Mouse (Mus musculus) forebrain, postnatal 0 days (tissue): ENCODE data around the gene Tecrl. TPM values are rescaled to one million over a fixed set of nuclear protein-coding genes. Genes with fewer than 3 reads are reported as not detected.

Experiments
- ATAC-seq: fragments of 200-750 bp; cut with Nextera tagmentation; 2 replicates; pipeline ENCODE4 v1.8.0; 2017; ENCODE audit warnings: mild to moderate bottlenecking, moderate library complexity
- DNase-seq: peaks from one replicate; pipeline ENCODE4 v3.0.0-alpha.2; 2015
- H3K27ac ChIP-seq: fragments of 300-500 bp; sonication (generic); 2 replicates; pipeline ENCODE4 v1.5.1; 2014; ENCODE audit warnings: low read depth, mild to moderate bottlenecking, antibody characterized with exemption, low read length, moderate library complexity, mixed read lengths
- H3K27me3 ChIP-seq: fragments of 300-500 bp; sonication (generic); 2 replicates; pipeline ENCODE4 v1.6.1; 2014; ENCODE audit warnings: mild to moderate bottlenecking, low read length, mixed read lengths; ENCODE audit not compliant: insufficient read depth
- H3K36me3 ChIP-seq: fragments of 300-500 bp; sonication (generic); 2 replicates; pipeline ENCODE4 v1.6.1; 2014; ENCODE audit warnings: mild to moderate bottlenecking, moderate library complexity; ENCODE audit not compliant: insufficient read depth
- H3K4me1 ChIP-seq: fragments of 300-500 bp; sonication (generic); 2 replicates; pipeline ENCODE4 v1.6.1; 2014; ENCODE audit warnings: antibody characterized with exemption; ENCODE audit not compliant: insufficient read depth
- H3K4me2 ChIP-seq: fragments of 300-500 bp; sonication (generic); 2 replicates; pipeline ENCODE4 v1.6.1; 2014; ENCODE audit warnings: low read depth, mild to moderate bottlenecking, moderate library complexity
- H3K4me3 ChIP-seq: fragments of 300-500 bp; sonication (generic); 2 replicates; pipeline ENCODE4 v1.5.1; 2014; ENCODE audit warnings: low read depth, low read length, mixed read lengths
- H3K9ac ChIP-seq: fragments of 300-500 bp; sonication (generic); 2 replicates; pipeline ENCODE4 v1.6.1; 2014; ENCODE audit warnings: mild to moderate bottlenecking
- H3K9me3 ChIP-seq: fragments of 300-500 bp; sonication (generic); 2 replicates; pipeline ENCODE4 v1.6.1; 2016; ENCODE audit warnings: low read length
- CTCF ChIP-seq: sonication (generic); IDR thresholded peaks from 2 replicates; pipeline ENCODE4 v1.5.1; 2016; ENCODE audit warnings: antibody characterized with exemption, control low read depth, low read depth
- WGBS: fragments of 180-500 bp; shearing (Covaris S2); extraction: QIAGEN DNeasy Blood & Tissue Kit; methylation state at CpG from one replicate; pipeline ENCODE4 v1.1.7; 2014; 5-methylcytosine and 5-hydroxymethylcytosine counted together
- polyA plus RNA-seq: library from polyadenylated mRNA; unstranded; fragments of >200 nt; fragmentation: Nextera tagmentation; extraction: Ambion mirVana; gene quantifications from 2 replicates; pipeline ENCODE4 v1.2.1, GENCODE M21; 2015
- total RNA-seq: library from RNA; depleted of rRNA; stranded (reverse); fragments of >200 nt; gene quantifications from 2 replicates; pipeline ENCODE4 v1.2.3, GENCODE M21; 2014; rRNA removed

Gene Tecrl
- total RNA-seq = 0.48 TPM in 1 of 2 replicates, not detected in the other
- 0.15 and 0.23 TPM in 2 replicates for polyA plus RNA-seq

- no peak for TF ChIP-seq CTCF
- 42% methylated on average over 9 of the region's 9 CpGs for WGBS
- no peaks in the 10 kb centered on the region for H3K4me1 ChIP-seq
- no peaks in the 10 kb centered on the region for H3K9me3 ChIP-seq
- no peak within 1 kb of the TSS for H3K27ac ChIP-seq
- H3K9ac ChIP-seq = no peak within 1 kb of the TSS
- no peak within 1 kb of the TSS for H3K4me3 ChIP-seq
- H3K36me3 ChIP-seq = no peaks in the 10 kb centered on the region
- DNase-seq (no peak), ATAC-seq (no peak)
- no peak within 1 kb of the TSS for H3K4me2 ChIP-seq
- H3K27me3 ChIP-seq = no peaks in the 10 kb centered on the region
Measured at GRCm38 (mm10) chr5:83354846-83355561, at the start of gene Tecrl. Tecrl (minus strand) TSS chr5:83355195.

GRCm38 (mm10) chr5:83385021-83385420 is 30.0 kb upstream of the Tecrl start:
- H3K4me1 ChIP-seq = no peaks in the 10 kb centered on the region
- H3K27ac ChIP-seq = no peak overlapping the region
- TF ChIP-seq CTCF = no peak
- H3K36me3 ChIP-seq = no peaks in the 10 kb centered on the region
- no peaks in the 10 kb centered on the region for H3K27me3 ChIP-seq
- no peak overlapping the region for H3K4me3 ChIP-seq
- ATAC-seq (no peak), DNase-seq (no peak)
- H3K9ac ChIP-seq = no peak overlapping the region
- no peak overlapping the region for H3K4me2 ChIP-seq
- H3K9me3 ChIP-seq = no peaks in the 10 kb centered on the region
- WGBS = 85% methylated on average over 2 of the region's 2 CpGs

GRCm38 (mm10) chr5:83351615-83352014 is 3.4 kb downstream of the Tecrl start:
- Histone ChIP-seq H3K4me1 (no peaks in the 10 kb centered on the region), H3K4me3 (no peak overlapping the region), H3K9me3 (no peaks in the 10 kb centered on the region), H3K4me2 (no peak overlapping the region), H3K9ac (no peak overlapping the region), H3K27me3 (no peaks in the 10 kb centered on the region), H3K27ac (no peak overlapping the region), H3K36me3 (no peaks in the 10 kb centered on the region)
- no peak for TF ChIP-seq CTCF
- ATAC-seq = no peak
- DNase-seq = no peak
- 62% methylated on average over 2 of the region's 2 CpGs for WGBS

- Histone ChIP-seq H3K36me3 (no peaks in the 10 kb centered on the region), H3K27ac (no peak overlapping the region), H3K4me1 (no peaks in the 10 kb centered on the region), H3K9me3 (no peaks in the 10 kb centered on the region), H3K9ac (no peak overlapping the region), H3K4me3 (no peak overlapping the region), H3K27me3 (no peaks in the 10 kb centered on the region), H3K4me2 (no peak overlapping the region)
- DNase-seq (no peak), ATAC-seq (no peak)
- no peak for TF ChIP-seq CTCF
- 95% methylated on average over 4 of the region's 4 CpGs for WGBS
Measured at GRCm38 (mm10) chr5:83339144-83339543, 15.9 kb downstream of the Tecrl start.

GRCm38 (mm10) chr5:83267148-83267776 is 87.7 kb downstream of the Tecrl start:
- no peaks in the 10 kb centered on the region for H3K36me3 ChIP-seq
- DNase-seq (no peak), ATAC-seq (no peak)
- no peak overlapping the region for H3K9ac ChIP-seq
- H3K4me1 ChIP-seq = no peaks in the 10 kb centered on the region
- H3K4me3 ChIP-seq = no peak overlapping the region
- 70% methylated on average over 2 of the region's 2 CpGs for WGBS
- H3K9me3 ChIP-seq = no peaks in the 10 kb centered on the region
- TF ChIP-seq CTCF = no peak
- H3K27me3 ChIP-seq = no peaks in the 10 kb centered on the region
- H3K4me2 ChIP-seq = no peak overlapping the region
- no peak overlapping the region for H3K27ac ChIP-seq

- no peak overlapping the region for H3K4me3 ChIP-seq
- no peak for TF ChIP-seq CTCF
- H3K9me3 ChIP-seq = no peaks in the 10 kb centered on the region
- ATAC-seq (no peak), DNase-seq (no peak)
- no peaks in the 10 kb centered on the region for H3K4me1 ChIP-seq
- no peaks in the 10 kb centered on the region for H3K27me3 ChIP-seq
- H3K9ac ChIP-seq = no peak overlapping the region
- no peak overlapping the region for H3K27ac ChIP-seq
- H3K36me3 ChIP-seq = no peaks in the 10 kb centered on the region
- no peak overlapping the region for H3K4me2 ChIP-seq
Measured at GRCm38 (mm10) chr5:83260059-83260458, 94.9 kb downstream of the Tecrl start.

GRCm38 (mm10) chr5:83254141-83254540 is 100.9 kb downstream of the Tecrl start:
- no peaks in the 10 kb centered on the region for H3K9me3 ChIP-seq
- WGBS = 86% methylated on average over 2 of the region's 2 CpGs

More at GRCm38 (mm10) chr5:83254141-83254540, 100.9 kb downstream of the Tecrl start:
- H3K36me3 ChIP-seq = no peaks in the 10 kb centered on the region
- DNase-seq (no peak), ATAC-seq (no peak)
- H3K27ac ChIP-seq = no peak overlapping the region
- no peak overlapping the region for H3K9ac ChIP-seq
- no peak overlapping the region for H3K4me2 ChIP-seq
- no peak overlapping the region for H3K4me3 ChIP-seq
- no peak for TF ChIP-seq CTCF
- no peaks in the 10 kb centered on the region for H3K27me3 ChIP-seq
- no peaks in the 10 kb centered on the region for H3K4me1 ChIP-seq
